Mouse (Mus musculus): ENCODE data around the gene Bcap29.
"Not testable (repeated sequence)": the region's sequence is repeated elsewhere in the genome, so short reads cannot be mapped to it uniquely, and the experiment has no call there.

The Bcap29 gene

GRCm38 (mm10) chr12:31634343-31635239 lies at the start of gene Bcap29:
Gene Bcap29 (minus strand): TSS chr12:31634658.
- peak; percentile 89 to 90 for DNase-seq

- no peak for DNase-seq
Observed at GRCm38 (mm10) chr12:31667187-31667586, 32.7 kb upstream of the Bcap29 start.

- no peak for DNase-seq
Observed at GRCm38 (mm10) chr12:31665999-31666398, 31.5 kb upstream of the Bcap29 start.

GRCm38 (mm10) chr12:31656841-31657240 lies 22.4 kb upstream of the Bcap29 start:
- DNase-seq = no peak

- DNase-seq = no peak
Observed at GRCm38 (mm10) chr12:31654965-31655477, 20.6 kb upstream of the Bcap29 start.

- DNase-seq = peak; percentile 98 to 99
Observed at GRCm38 (mm10) chr12:31654197-31654964, 19.9 kb upstream of the Bcap29 start, which contains the start of the genes Dus4l and Cog5. Gene Dus4l (minus strand): TSS chr12:31654826. Gene Cog5 (plus strand): TSS chr12:31654869.

- DNase-seq = no peak
Observed at GRCm38 (mm10) chr12:31653611-31654010, 19.2 kb upstream of the Bcap29 start.

GRCm38 (mm10) chr12:31635240-31635607 lies 766 bp upstream of the Bcap29 start:
- DNase-seq = peak in 1 of 2 experiments; percentile 20

- peak in 1 of 2 experiments; percentile 30 for DNase-seq
Observed at GRCm38 (mm10) chr12:31633970-31634342, 502 bp downstream of the Bcap29 start.

GRCm38 (mm10) chr12:31628396-31628795 lies 6.1 kb downstream of the Bcap29 start:
- DNase-seq = not testable (repeated sequence)

GRCm38 (mm10) chr12:31625016-31625415 lies 9.4 kb downstream of the Bcap29 start:
- no peak for DNase-seq

- DNase-seq = no peak
Observed at GRCm38 (mm10) chr12:31620106-31620505, 14.4 kb downstream of the Bcap29 start.

GRCm38 (mm10) chr12:31613353-31613752 lies 21.1 kb downstream of the Bcap29 start:
- no peak for DNase-seq

GRCm38 (mm10) chr12:31608138-31608537 lies 26.3 kb downstream of the Bcap29 start:
- no peak for DNase-seq

GRCm38 (mm10) chr12:31604894-31605293 lies 29.6 kb downstream of the Bcap29 start:
- DNase-seq = peak; percentile 36 to 55

GRCm38 (mm10) chr12:31603586-31603985 lies 30.9 kb downstream of the Bcap29 start:
- no peak for DNase-seq

- no peak for DNase-seq
Observed at GRCm38 (mm10) chr12:31594296-31594695, 40.2 kb downstream of the Bcap29 start.

GRCm38 (mm10) chr12:31592011-31592410 lies 42.4 kb downstream of the Bcap29 start:
- DNase-seq = no peak

- no peak for DNase-seq
Observed at GRCm38 (mm10) chr12:31583726-31584125, 50.7 kb downstream of the Bcap29 start.

GRCm38 (mm10) chr12:31582081-31582480 lies 52.4 kb downstream of the Bcap29 start:
- DNase-seq = no peak

GRCm38 (mm10) chr12:31581319-31581810 lies 53.1 kb downstream of the Bcap29 start:
- no peak for DNase-seq

GRCm38 (mm10) chr12:31580634-31581318 lies 53.7 kb downstream of the Bcap29 start:
- DNase-seq = peak; percentile 86 to 87
